Comparison of ENCODE assay signal across 27 mouse cellular contexts in the genomic region with DNA sequence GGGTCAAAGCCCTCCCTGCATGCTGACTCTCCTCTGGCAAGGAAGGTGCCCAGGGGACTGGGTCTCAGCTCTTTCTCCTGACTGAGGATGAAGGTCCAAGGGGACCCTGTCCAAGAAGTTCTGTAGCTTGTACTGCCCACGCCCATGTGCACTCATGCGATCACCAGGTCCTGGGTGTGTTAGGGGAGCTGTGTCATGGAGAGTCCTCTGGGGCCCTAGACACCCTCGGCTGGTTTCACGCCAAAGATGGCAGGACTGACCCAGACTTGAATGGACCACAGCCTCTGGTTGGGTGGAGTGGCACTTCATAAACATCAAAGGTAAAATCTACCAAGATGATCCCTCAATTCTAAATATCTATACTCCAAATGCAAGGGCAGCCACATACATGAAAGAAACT. TPM values are rescaled to one million over a fixed set of nuclear protein-coding genes. Genes with fewer than 3 reads are reported as not detected.
"Had no signal": no experiment of that assay in that cellular context is flagged by ENCODE, and none has a peak within 500 bp of the region (broad histone marks: within the 10 kb centered on the region; RNA-seq: fewer than 3 reads in every experiment).

No protein-coding gene starts in this region.

RNA-seq across cellular contexts. Expression of gene Serpinb9f, which starts 15.2 kb away (rescaled TPM):
- polyA plus RNA-seq: limb, embryonic 10.5 days; limb, embryonic 11.5 days; limb, embryonic 12.5 days; limb, embryonic 13.5 days; limb, embryonic 15.5 days; liver, adult 2 months; liver, embryonic 12.5 days; liver, embryonic 13.5 days; liver, embryonic 14.5 days; liver, embryonic 15.5 days; liver, embryonic 16.5 days; liver, postnatal 0 days; lung, adult 2 months; lung, embryonic 14.5 days; lung, embryonic 15.5 days; lung, embryonic 16.5 days; lung, postnatal 0 days; macrophage; midbrain, embryonic 10.5 days; midbrain, embryonic 11.5 days; midbrain, embryonic 12.5 days; midbrain, embryonic 13.5 days; midbrain, embryonic 14.5 days; midbrain, embryonic 15.5 days; midbrain, embryonic 16.5 days; midbrain, postnatal 0 days; neural tube, embryonic 11.5 days had no signal

RNA-seq across cellular contexts. Expression of gene Serpinb9e, which starts 59.2 kb away (rescaled TPM):
- polyA plus RNA-seq: limb, embryonic 10.5 days; limb, embryonic 11.5 days; limb, embryonic 12.5 days; limb, embryonic 13.5 days; limb, embryonic 15.5 days; liver, adult 2 months; liver, embryonic 12.5 days; liver, embryonic 13.5 days; liver, embryonic 14.5 days; liver, embryonic 15.5 days; liver, embryonic 16.5 days; liver, postnatal 0 days; lung, adult 2 months; lung, embryonic 14.5 days; lung, embryonic 15.5 days; lung, embryonic 16.5 days; lung, postnatal 0 days; macrophage; midbrain, embryonic 10.5 days; midbrain, embryonic 11.5 days; midbrain, embryonic 12.5 days; midbrain, embryonic 13.5 days; midbrain, embryonic 14.5 days; midbrain, embryonic 15.5 days; midbrain, embryonic 16.5 days; midbrain, postnatal 0 days; neural tube, embryonic 11.5 days had no signal
